11 mouse cellular contexts compared by ENCODE assay signal in genomic region chr8:87831116-87831515, GRCm38 (mm10).
DNase-seq lines count a peak whose midpoint lies in the region; ATAC-seq lines count a peak whose summit lies in the region.
"Had no signal": no experiment of that assay in that cellular context is flagged by ENCODE, and none has a peak within 500 bp of the region (broad histone marks: within the 10 kb centered on the region; RNA-seq: fewer than 3 reads in every experiment).

No protein-coding gene starts in this region.

- H3K27ac ChIP-seq in heart, embryonic 11.5 days (ENCODE audit: low read depth, low read length): peak overlapping the region; percentile 73
- H3K27ac ChIP-seq in forebrain, embryonic 12.5 days: peak overlapping the region; percentile 85
- H3K27ac ChIP-seq in midbrain, embryonic 10.5 days (replicated peaks): peak overlapping the region; percentile 87

- intact Hi-C loops in left cerebral cortex, postnatal 14 days (cut with DNase I): loop anchor here (10.0 kb wide), 1 partner anchor 124 kb away; the partner anchor contains the start of gene Zfp423

- DNase-seq in heart, postnatal 4 days: no peak
- peak; percentile 49 for DNase-seq in ES-CJ7 (ENCODE audit: low read depth, low spot score)
- no peak for DNase-seq in midbrain, embryonic 10.5 days (ENCODE audit: low spot score)
- DNase-seq in left cerebral cortex, postnatal 14 days (ENCODE audit: low spot score in 2 of 2): no peak
- no peak for DNase-seq in right cerebral cortex, adult 18-20 months
- DNase-seq: B cell, adult 2 months; lung, adult 2 months had no signal

- no peak overlapping the region for H3K4me2 ChIP-seq in heart, embryonic 11.5 days
- no peak overlapping the region for H3K4me2 ChIP-seq in forebrain, embryonic 12.5 days
- H3K4me2 ChIP-seq: stomach, embryonic 15.5 days had no signal

- no peaks in the 10 kb centered on the region for H3K27me3 ChIP-seq in heart, embryonic 11.5 days (ENCODE audit: control insufficient read depth, insufficient read depth, low read length)
- no peaks in the 10 kb centered on the region for H3K27me3 ChIP-seq in forebrain, embryonic 12.5 days
- no peaks in the 10 kb centered on the region for H3K27me3 ChIP-seq in midbrain, embryonic 10.5 days (ENCODE audit: low read depth, poor library complexity, severe bottlenecking)
- H3K27me3 ChIP-seq: stomach, embryonic 15.5 days had no signal

- H3K9me3 ChIP-seq in heart, embryonic 11.5 days (replicated peaks; ENCODE audit: control insufficient read depth, low read length): no peaks in the 10 kb centered on the region
- H3K9me3 ChIP-seq in forebrain, embryonic 12.5 days: no peaks in the 10 kb centered on the region
- H3K9me3 ChIP-seq in midbrain, embryonic 10.5 days (replicated peaks): no peaks in the 10 kb centered on the region
- H3K9me3 ChIP-seq: stomach, embryonic 15.5 days had no signal

- H3K4me1 ChIP-seq in heart, embryonic 11.5 days (ENCODE audit: control insufficient read depth, insufficient read depth, low read length): peaks cover 49% of the 10 kb centered on the region
- peaks cover 74% of the 10 kb centered on the region for H3K4me1 ChIP-seq in forebrain, embryonic 12.5 days
- peaks cover 91% of the 10 kb centered on the region for H3K4me1 ChIP-seq in midbrain, embryonic 10.5 days

- H3K4me3 ChIP-seq in heart, embryonic 11.5 days (ENCODE audit: low read depth, low read length): no peak overlapping the region
- no peak overlapping the region for H3K4me3 ChIP-seq in forebrain, embryonic 12.5 days (replicated peaks)
- peak overlapping the region; percentile 29 for H3K4me3 ChIP-seq in midbrain, embryonic 10.5 days
- H3K4me3 ChIP-seq: stomach, embryonic 15.5 days had no signal

- no peak for ATAC-seq in heart, embryonic 11.5 days (replicated peaks; ENCODE audit: insufficient number of reproducible peaks, low FRiP score, low TSS enrichment)
- peak; percentile 12; the same call in 1 of the 2 replicates for ATAC-seq in forebrain, embryonic 12.5 days (ENCODE audit: low FRiP score)
- no peak for ATAC-seq in megakaryocyte, adult 5-6 weeks (ENCODE audit: poor library complexity, severe bottlenecking)

- no peaks in the 10 kb centered on the region for H3K36me3 ChIP-seq in heart, embryonic 11.5 days (ENCODE audit: control insufficient read depth, insufficient read depth, low read length)
- no peaks in the 10 kb centered on the region for H3K36me3 ChIP-seq in forebrain, embryonic 12.5 days (replicated peaks)
- H3K36me3 ChIP-seq in midbrain, embryonic 10.5 days: peaks cover 10% of the 10 kb centered on the region
- H3K36me3 ChIP-seq: stomach, embryonic 15.5 days had no signal

- no peak overlapping the region; the same call in 1 of the 2 replicates for H3K9ac ChIP-seq in heart, embryonic 11.5 days (ENCODE audit: low read depth, low read length)
- H3K9ac ChIP-seq in forebrain, embryonic 12.5 days: no peak overlapping the region
- H3K9ac ChIP-seq: stomach, embryonic 15.5 days had no signal

- 19% methylated on average over 9 of the region's 9 CpGs for WGBS in heart, embryonic 11.5 days (ENCODE audit: insufficient replicate concordance)
- WGBS in forebrain, embryonic 12.5 days: 2% methylated on average over 9 of the region's 9 CpGs
- 2% methylated on average over 9 of the region's 9 CpGs for WGBS in midbrain, embryonic 10.5 days
